Mouse (Mus musculus) cerebellum, postnatal 36 days (tissue): ENCODE data around the gene Wdr82.

Experiments
- DNase-seq, 2 experiments: peaks; one replicate each; pipeline ENCODE4 v3.0.0; 2021 to 2022; ENCODE audit warnings: mixed read lengths in 2 of 2

The Wdr82 gene

DNA sequence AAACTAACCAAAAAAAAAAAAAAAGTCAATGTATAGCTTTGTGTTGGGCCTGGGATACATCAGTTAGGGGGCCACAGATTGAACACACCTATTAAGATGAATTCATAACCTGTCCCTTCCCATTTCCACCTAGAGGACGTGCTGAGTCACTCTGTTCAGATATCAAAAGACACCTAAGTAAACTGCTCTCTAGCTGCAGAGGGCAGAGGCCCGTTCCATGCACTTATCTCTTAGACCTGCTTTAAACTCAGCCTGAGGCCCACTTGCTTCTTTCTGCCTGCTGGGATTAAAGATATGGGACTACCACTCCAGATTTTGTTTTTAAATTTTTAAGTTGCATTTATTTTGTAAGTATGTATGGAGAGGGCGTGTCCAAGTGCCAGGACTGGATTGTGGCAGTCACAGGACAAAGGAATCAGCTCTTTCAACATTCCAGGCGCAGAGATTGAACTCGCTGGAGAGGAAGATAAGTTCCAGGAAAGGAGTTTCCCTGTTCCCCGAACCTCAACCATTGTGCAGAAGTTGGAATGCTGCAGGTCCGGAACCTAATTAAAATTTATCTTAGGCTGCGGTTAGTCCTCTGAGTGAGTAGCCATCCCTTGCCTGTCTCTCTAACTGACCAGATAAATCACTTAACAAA is 57.2 kb downstream of the Wdr82 start:
- no peak for DNase-seq

DNA sequence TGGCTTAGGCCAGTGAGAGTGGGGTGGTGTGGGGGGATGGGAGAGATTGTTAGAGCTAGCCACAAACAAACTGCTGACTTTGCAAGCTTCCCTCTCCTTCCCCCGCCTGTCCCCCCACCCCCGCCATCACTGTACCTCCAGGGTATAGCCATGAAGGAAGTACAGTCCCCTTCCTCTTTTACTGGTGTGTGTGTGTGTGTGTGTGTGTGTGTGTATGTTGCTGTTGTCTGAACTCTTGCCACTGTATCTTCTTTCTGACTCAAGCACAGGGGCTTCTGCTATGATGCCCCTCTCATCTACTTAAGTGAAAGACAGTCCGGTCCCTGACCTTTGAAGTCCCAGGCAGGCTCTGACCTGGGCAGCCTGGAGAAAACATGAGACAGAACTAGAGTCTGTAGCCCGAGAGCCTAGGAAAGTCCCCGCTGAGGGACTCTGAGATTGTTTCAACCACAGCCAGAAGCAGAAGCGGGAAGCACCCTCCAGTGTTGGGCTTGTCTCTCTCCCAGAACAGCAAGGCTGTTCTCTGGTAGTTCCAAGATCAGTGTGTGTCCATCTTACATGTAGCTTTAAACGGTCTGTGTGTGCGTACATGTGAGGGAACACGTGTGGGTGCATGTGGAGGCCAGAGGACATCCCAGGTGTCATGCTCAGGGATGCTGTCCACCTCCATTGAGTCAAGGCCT is 59.5 kb downstream of the Wdr82 start:
- no peak for DNase-seq

- DNase-seq, result no peak
Measured at GRCm38 (mm10) chr9:106230734-106231106, 60.0 kb downstream of the Wdr82 start.

GRCm38 (mm10) chr9:106231220-106231619 is 60.5 kb downstream of the Wdr82 start:
- DNase-seq, result no peak

DNA sequence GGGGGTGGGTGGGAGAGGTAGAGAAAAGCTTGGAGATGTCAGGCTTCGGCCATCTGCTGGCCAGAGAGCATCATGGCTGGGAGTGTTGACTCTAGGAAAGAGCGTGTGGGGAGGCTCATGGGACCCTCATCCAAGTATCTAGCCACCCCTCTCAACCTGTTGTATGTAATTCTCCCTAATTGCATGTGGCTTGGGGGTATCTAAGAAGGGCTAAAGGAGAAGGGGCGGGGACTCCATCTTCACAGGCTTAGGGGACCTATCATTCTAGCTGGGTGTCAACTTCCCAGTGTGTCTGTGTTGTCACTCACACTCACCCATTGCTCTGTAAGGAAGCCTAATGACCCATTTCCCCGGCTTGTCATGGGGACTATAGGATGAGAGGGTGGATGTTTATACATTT is 61.1 kb downstream of the Wdr82 start:
- DNase-seq, result no peak

DNA sequence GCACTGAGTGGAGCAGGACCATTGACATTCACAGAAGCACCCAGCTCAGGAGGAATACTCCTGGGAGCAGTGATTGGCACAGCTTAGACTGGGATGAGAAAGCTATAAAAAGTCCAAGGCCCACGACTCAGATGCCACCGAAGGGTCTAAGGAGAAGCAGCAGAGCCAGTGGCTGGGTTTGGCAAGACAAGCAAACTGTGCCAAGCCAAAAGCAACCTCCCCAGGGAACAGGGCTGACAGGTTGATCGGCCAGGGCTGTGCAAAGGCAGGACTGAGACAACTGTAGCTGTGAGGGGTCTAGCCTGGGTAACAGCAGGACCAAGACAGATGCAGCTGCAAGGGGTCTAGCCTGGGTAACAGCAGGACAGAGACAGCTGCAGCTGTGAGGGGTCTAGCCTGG is 62.2 kb downstream of the Wdr82 start:
- DNase-seq, result no peak

DNA sequence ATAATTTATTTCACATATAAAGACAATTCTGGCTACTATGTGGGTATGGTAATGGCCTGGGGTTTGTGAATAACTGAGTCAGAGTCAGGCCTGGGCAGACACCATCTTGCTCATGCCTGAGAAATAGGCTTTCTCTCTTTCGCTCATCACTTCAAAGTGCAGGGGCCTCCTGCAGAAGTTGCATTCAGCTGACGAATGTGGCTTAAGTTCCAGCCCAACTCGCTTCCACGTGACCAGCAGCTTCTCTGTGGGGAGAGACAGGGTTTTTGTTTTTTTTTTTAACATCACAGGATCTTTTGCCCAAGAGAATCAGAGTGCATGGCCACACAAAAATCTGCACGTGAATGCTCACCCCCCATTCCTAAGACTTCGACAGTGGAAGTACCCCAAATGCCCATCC is 63.2 kb downstream of the Wdr82 start:
- DNase-seq, result no peak

DNA sequence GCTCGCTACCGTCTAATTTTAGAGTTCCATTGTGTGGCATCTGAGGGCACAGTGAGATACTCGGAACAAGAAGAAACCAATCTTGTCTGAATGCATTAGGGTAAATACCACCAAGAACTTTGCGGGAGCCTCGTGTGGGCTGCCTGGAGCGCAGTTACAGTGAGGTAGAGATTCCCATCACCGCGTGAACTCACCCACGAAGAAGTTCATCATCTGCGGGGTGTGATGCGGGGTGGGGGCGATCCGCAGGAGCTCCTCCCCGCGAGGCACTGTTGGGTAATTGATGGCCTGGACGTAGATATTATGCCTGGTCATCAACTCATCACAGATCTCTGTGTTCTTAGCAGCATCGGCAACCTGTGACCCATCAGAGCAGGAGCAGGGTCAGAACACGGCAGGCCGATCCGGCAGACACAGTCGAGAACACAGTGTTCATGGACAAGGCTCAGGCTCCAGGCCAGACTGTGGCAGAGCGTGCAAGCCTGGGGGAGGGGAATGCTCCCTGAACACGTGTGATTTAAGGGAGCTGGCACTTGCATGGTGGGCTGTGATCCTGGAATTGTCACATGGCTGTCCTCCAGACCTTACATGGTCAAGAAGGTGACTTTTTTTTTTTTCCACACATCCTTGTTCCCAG is 64.6 kb downstream of the Wdr82 start:
- no peak for DNase-seq

DNA sequence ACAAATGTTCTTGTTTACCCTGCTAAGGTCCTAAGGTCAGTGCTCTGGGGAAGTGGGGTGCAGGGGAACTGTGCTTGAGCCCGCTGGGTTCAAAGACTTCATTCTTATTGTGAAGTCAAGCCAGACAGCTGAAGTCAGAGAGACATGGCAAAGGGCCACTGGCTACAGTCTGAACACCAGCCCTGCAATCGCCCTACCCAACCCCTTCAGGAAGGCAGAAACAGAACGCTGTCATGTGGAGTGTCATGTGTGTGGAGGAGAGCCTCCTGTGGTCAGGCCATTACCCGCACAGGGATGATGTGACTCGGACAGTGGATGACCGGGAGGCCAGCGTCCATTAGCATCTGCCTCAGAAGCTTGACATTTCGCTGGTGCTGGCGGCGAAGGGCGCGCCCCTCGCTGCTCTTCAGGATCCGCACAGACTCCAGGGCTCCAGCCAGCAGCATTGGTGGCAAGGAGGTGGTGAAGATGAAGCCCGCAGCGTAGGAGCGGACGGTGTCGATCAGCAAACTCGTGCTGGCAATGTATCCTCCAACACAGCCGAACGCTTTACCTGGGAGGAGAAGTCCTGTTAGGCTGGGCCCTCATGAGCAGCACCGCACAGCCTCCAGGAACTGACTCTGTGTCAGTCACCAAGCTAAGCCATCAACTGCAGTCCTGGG is 65.6 kb downstream of the Wdr82 start:
- no peak for DNase-seq

GRCm38 (mm10) chr9:106236818-106237211 is 66.1 kb downstream of the Wdr82 start:
- DNase-seq, result no peak

GRCm38 (mm10) chr9:106237401-106237800 is 66.7 kb downstream of the Wdr82 start:
- DNase-seq, result no peak

- DNase-seq, result no peak
Measured at GRCm38 (mm10) chr9:106237878-106238277, 67.2 kb downstream of the Wdr82 start.
